Mouse (Mus musculus): ENCODE results near the gene Rab1b. TPM values are rescaled to one million over a fixed set of nuclear protein-coding genes. Genes with fewer than 3 reads are reported as not detected.
"Not testable (repeated sequence)": the region's sequence is repeated elsewhere in the genome, so short reads cannot be mapped to it uniquely, and the experiment has no call there.

The Rab1b gene
- 113 and 124 TPM in 2 replicates for polyA plus RNA-seq (2012; rRNA removed)

- H3K4me1 ChIP-seq (ENCODE audit: control insufficient read depth, insufficient read depth, low read length) = peaks cover 16% of the 10 kb centered on the region
- TF ChIP-seq POLR2A (IDR thresholded peaks at IDR 0.05; ENCODE audit: control insufficient read depth, low read depth, low read length) = peak; percentile 63
- TF ChIP-seq CTCF (IDR thresholded peaks at IDR 0.05; ENCODE audit: control insufficient read depth, insufficient read depth, insufficient replicate concordance, low read depth, low read length) = no peak
- H3K4me3 ChIP-seq (ENCODE audit: control insufficient read depth, low read depth, low read length) = peak within 1 kb of the TSS; percentile 86
- peaks cover 6% of the 10 kb centered on the region for H3K36me3 ChIP-seq (ENCODE audit: control insufficient read depth, insufficient read depth, low read length)
- peak within 1 kb of the TSS; percentile 93 for H3K27ac ChIP-seq (ENCODE audit: control insufficient read depth, insufficient read depth, low read depth, low read length)
- H3K27me3 ChIP-seq (ENCODE audit: control insufficient read depth, insufficient read depth, low read length) = no peaks in the 10 kb centered on the region
These were observed at the start of gene Rab1b for GRCm38 (mm10) chr19:5106731-5107191. Gene Rab1b (minus strand): TSS chr19:5107072.

GRCm38 (mm10) chr19:5152261-5152660 is 45.4 kb upstream of the Rab1b start:
- H3K27me3 ChIP-seq (ENCODE audit: control insufficient read depth, insufficient read depth, low read length) = no peaks in the 10 kb centered on the region
- peaks cover 2% of the 10 kb centered on the region for H3K36me3 ChIP-seq (ENCODE audit: control insufficient read depth, insufficient read depth, low read length)
- H3K4me1 ChIP-seq (ENCODE audit: control insufficient read depth, insufficient read depth, low read length) = no peaks in the 10 kb centered on the region
- no peak overlapping the region for H3K4me3 ChIP-seq (ENCODE audit: control insufficient read depth, low read depth, low read length)
- TF ChIP-seq CTCF (IDR thresholded peaks at IDR 0.05; ENCODE audit: control insufficient read depth, insufficient read depth, insufficient replicate concordance, low read depth, low read length) (no peak), POLR2A (IDR thresholded peaks at IDR 0.05; ENCODE audit: control insufficient read depth, low read depth, low read length) (no peak)
- no peak overlapping the region for H3K27ac ChIP-seq (ENCODE audit: control insufficient read depth, insufficient read depth, low read depth, low read length)

DNA sequence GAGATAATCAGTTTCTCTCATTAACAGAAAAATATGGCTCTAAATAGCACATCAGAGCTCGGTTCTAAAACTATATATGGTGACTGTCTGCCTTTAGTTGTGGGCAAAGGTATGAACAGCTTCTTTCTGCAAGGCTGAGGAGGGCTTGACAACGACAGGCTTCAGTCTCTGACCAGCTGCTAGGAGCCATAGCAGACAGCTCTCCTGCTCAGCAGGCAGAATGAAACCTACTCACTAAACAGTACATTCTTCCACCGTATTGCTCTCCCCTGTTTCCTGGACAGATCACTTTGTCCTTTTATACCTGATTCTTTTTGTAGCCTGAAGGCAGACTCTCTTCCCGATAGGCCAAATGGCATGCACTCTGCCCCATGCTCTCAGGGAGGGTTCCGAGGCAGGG is 44.9 kb upstream of the Rab1b start:
- Histone ChIP-seq H3K4me1 (ENCODE audit: control insufficient read depth, insufficient read depth, low read length) (no peaks in the 10 kb centered on the region), H3K4me3 (ENCODE audit: control insufficient read depth, low read depth, low read length) (no peak overlapping the region), H3K27me3 (ENCODE audit: control insufficient read depth, insufficient read depth, low read length) (no peaks in the 10 kb centered on the region), H3K36me3 (ENCODE audit: control insufficient read depth, insufficient read depth, low read length) (peaks cover 2% of the 10 kb centered on the region), H3K27ac (ENCODE audit: control insufficient read depth, insufficient read depth, low read depth, low read length) (no peak overlapping the region)
- TF ChIP-seq POLR2A (IDR thresholded peaks at IDR 0.05; ENCODE audit: control insufficient read depth, low read depth, low read length) (no peak), CTCF (IDR thresholded peaks at IDR 0.05; ENCODE audit: control insufficient read depth, insufficient read depth, insufficient replicate concordance, low read depth, low read length) (no peak)

DNA sequence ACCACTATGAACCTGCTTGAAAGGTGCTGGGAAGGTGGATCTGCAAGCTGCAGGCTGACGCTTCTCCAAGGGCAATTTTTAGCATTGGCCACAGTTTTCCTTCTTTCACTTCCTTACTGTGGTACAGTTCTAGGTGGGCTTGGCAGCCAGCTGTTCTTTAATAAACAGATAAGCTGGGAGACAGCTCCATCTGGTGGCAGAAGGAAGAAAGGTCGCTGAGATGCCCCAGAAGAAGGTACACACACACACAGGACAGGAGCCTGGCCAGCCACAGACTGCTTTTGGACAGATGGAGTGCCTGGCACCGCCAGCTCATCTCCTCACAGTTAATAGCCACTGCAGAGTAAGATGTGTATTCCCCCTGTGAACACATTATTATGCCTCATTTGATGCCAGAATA is 44.5 kb upstream of the Rab1b start:
- no peaks in the 10 kb centered on the region for H3K27me3 ChIP-seq (ENCODE audit: control insufficient read depth, insufficient read depth, low read length)
- TF ChIP-seq POLR2A (IDR thresholded peaks at IDR 0.05; ENCODE audit: control insufficient read depth, low read depth, low read length) (no peak), CTCF (IDR thresholded peaks at IDR 0.05; ENCODE audit: control insufficient read depth, insufficient read depth, insufficient replicate concordance, low read depth, low read length) (peak; percentile 5; the same call in 1 of the 2 replicates)
- H3K36me3 ChIP-seq (ENCODE audit: control insufficient read depth, insufficient read depth, low read length) = peaks cover 2% of the 10 kb centered on the region
- H3K27ac ChIP-seq (ENCODE audit: control insufficient read depth, insufficient read depth, low read depth, low read length) = no peak overlapping the region
- H3K4me1 ChIP-seq (ENCODE audit: control insufficient read depth, insufficient read depth, low read length) = no peaks in the 10 kb centered on the region
- H3K4me3 ChIP-seq (ENCODE audit: control insufficient read depth, low read depth, low read length) = no peak overlapping the region

GRCm38 (mm10) chr19:5150358-5150757 is 43.5 kb upstream of the Rab1b start:
- Histone ChIP-seq H3K4me3 (ENCODE audit: control insufficient read depth, low read depth, low read length) (no peak overlapping the region), H3K27ac (ENCODE audit: control insufficient read depth, insufficient read depth, low read depth, low read length) (no peak overlapping the region), H3K4me1 (ENCODE audit: control insufficient read depth, insufficient read depth, low read length) (no peaks in the 10 kb centered on the region), H3K27me3 (ENCODE audit: control insufficient read depth, insufficient read depth, low read length) (no peaks in the 10 kb centered on the region), H3K36me3 (ENCODE audit: control insufficient read depth, insufficient read depth, low read length) (peaks cover 2% of the 10 kb centered on the region)
- TF ChIP-seq POLR2A (IDR thresholded peaks at IDR 0.05; ENCODE audit: control insufficient read depth, low read depth, low read length) (no peak), CTCF (IDR thresholded peaks at IDR 0.05; ENCODE audit: control insufficient read depth, insufficient read depth, insufficient replicate concordance, low read depth, low read length) (no peak)

- not testable (repeated sequence) for H3K27ac ChIP-seq (ENCODE audit: control insufficient read depth, insufficient read depth, low read depth, low read length); H3K36me3 ChIP-seq (ENCODE audit: control insufficient read depth, insufficient read depth, low read length); H3K27me3 ChIP-seq (ENCODE audit: control insufficient read depth, insufficient read depth, low read length); H3K4me1 ChIP-seq (ENCODE audit: control insufficient read depth, insufficient read depth, low read length); H3K4me3 ChIP-seq (ENCODE audit: control insufficient read depth, low read depth, low read length)
These were observed 42.2 kb upstream of the Rab1b start for GRCm38 (mm10) chr19:5149041-5149440.

GRCm38 (mm10) chr19:5139640-5140039 is 32.8 kb upstream of the Rab1b start:
- Histone ChIP-seq H3K27ac (ENCODE audit: control insufficient read depth, insufficient read depth, low read depth, low read length) (no peak overlapping the region), H3K27me3 (ENCODE audit: control insufficient read depth, insufficient read depth, low read length) (no peaks in the 10 kb centered on the region), H3K4me3 (ENCODE audit: control insufficient read depth, low read depth, low read length) (no peak overlapping the region), H3K36me3 (ENCODE audit: control insufficient read depth, insufficient read depth, low read length) (peaks cover 9% of the 10 kb centered on the region), H3K4me1 (ENCODE audit: control insufficient read depth, insufficient read depth, low read length) (no peaks in the 10 kb centered on the region)
- TF ChIP-seq POLR2A (IDR thresholded peaks at IDR 0.05; ENCODE audit: control insufficient read depth, low read depth, low read length) (no peak), CTCF (IDR thresholded peaks at IDR 0.05; ENCODE audit: control insufficient read depth, insufficient read depth, insufficient replicate concordance, low read depth, low read length) (no peak)

DNA sequence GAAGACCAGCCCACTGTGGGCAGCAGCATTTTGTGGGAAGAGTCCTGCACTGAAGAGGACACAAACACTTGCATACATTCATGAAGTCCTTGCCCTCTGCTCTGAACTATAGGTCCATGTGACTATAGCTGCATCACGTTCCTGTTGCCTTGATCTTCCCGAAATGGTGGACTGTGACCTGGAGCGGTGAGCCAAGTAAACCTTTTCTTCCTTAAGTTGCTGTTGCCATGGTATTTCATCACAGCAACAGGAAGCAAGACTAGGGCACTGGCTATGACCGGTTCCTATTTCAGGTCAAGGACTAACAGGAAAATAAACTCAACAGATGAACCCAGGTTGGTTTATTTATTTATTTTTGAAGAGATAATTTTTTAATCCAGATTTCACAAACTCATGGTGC is 24.4 kb upstream of the Rab1b start:
- Histone ChIP-seq H3K4me1 (ENCODE audit: control insufficient read depth, insufficient read depth, low read length) (no peaks in the 10 kb centered on the region), H3K27ac (ENCODE audit: control insufficient read depth, insufficient read depth, low read depth, low read length) (no peak overlapping the region), H3K4me3 (ENCODE audit: control insufficient read depth, low read depth, low read length) (no peak overlapping the region), H3K27me3 (ENCODE audit: control insufficient read depth, insufficient read depth, low read length) (no peaks in the 10 kb centered on the region), H3K36me3 (ENCODE audit: control insufficient read depth, insufficient read depth, low read length) (no peaks in the 10 kb centered on the region; the same call in 1 of the 2 replicates)
- no peak for TF ChIP-seq CTCF (IDR thresholded peaks at IDR 0.05; ENCODE audit: control insufficient read depth, insufficient read depth, insufficient replicate concordance, low read depth, low read length)
- no peak for TF ChIP-seq POLR2A (IDR thresholded peaks at IDR 0.05; ENCODE audit: control insufficient read depth, low read depth, low read length)
